Mouse (Mus musculus): Measurements from ENCODE around the gene Mrpl24.
"Not testable (repeated sequence)": the region's sequence is repeated elsewhere in the genome, so short reads cannot be mapped to it uniquely, and the experiment has no call there.

The Mrpl24 gene

DNA sequence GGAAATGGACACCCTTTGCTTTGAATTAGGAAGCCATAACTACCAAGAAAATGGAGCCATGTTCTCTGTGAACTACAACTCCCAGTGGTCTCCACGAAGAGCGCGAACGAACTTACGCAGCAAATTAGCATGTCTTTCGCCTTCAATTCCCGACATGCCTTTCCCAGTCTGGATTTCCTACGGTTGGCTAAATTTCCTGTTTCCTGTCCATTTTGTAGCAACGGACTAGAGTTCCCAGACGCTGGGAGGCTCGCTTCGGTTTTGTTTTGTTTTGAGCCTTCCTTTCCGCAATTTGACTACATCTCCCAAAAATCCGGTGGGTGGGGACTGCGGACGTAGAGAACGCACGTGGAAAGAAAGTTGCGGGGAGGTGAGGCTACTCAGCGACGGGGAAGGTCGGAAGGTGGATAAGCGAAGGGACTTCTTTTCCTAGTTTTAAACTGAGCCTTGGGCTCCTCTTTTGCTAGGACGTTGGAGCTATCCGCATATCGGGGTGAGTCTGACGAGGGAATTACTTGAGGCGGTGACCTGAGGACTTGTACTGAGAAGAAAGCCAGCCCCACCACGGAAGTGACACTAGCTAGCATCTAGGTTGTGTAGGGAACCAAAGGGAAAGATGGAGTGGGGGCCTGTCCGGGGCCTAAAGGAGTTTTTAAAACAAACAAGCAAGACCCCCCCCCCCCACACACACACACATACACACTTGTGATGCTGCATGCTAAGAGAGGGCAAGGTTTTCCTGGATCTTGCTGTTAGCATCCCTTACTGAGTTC, at the start of gene Mrpl24:
Gene Mrpl24 (plus strand): TSS at position 171 of the 773 bp plus-strand sequence.
- DNase-seq (ENCODE audit: low spot score), result peak; percentile 76

- DNase-seq (ENCODE audit: low spot score), result no peak
Observed at GRCm38 (mm10) chr3:87877730-87878129, 41.6 kb upstream of the Mrpl24 start.

- DNase-seq (ENCODE audit: low spot score), result no peak
Observed at GRCm38 (mm10) chr3:87884291-87884690, 35.0 kb upstream of the Mrpl24 start.

DNA sequence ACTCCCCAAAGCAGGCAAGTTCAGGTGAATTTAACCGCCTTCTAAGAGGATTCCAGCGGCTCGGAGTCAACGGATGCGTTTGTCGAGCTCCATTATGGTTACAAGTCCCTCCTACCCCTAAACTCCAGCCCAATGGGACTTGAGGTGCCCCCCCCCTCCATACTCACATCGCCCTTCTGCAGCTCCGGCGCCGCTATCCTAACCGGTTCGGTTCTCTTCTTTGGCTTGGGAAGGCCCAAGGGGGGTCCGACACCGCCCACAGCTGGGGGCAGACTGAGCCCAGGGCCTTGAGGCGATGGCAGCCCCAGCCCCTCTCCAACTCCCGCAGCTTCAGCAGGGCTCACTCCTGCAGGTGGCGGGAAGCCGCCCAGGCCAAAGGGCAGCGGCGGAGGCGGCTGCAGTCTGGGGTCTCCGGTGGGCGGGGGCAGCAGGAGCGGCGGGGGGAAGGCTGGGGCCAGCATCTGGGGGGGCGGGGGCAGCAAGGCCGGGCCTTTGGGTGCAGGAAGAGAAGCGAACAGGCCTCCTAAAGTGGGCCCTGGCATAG, 34.5 kb upstream of the Mrpl24 start:
- peak; percentile 20 for DNase-seq (ENCODE audit: low spot score)

- peak; percentile 97 for DNase-seq (ENCODE audit: low spot score)
Observed at GRCm38 (mm10) chr3:87885281-87886003, 33.9 kb upstream of the Mrpl24 start, which contains the start of gene Prcc. Gene Prcc, minus strand, starts transcription at chr3:87885608.

- DNase-seq (ENCODE audit: low spot score), result no peak
Observed at GRCm38 (mm10) chr3:87886004-87886365, 33.3 kb upstream of the Mrpl24 start.

DNA sequence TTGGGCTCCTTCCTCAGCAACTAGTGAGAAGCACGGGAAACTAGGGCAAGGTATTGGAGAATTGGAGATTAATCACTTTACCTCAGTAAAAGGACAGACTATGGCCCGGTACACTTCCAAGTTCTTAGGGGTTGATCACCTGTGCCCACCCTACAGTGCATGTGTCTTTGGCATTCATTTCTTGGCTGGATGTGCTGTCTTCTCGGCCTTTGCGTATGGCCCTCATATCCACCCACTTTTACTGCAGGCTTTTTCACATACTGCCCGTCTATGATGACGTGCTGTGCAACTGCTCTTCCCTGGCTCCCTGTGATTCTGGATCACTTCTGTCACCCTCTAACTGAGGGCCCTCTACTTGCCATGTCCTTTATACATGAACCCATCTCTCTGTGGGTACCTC, 32.9 kb upstream of the Mrpl24 start:
- DNase-seq (ENCODE audit: low spot score), result no peak

- not testable (repeated sequence) for DNase-seq (ENCODE audit: low spot score)
Observed at GRCm38 (mm10) chr3:87887400-87887799, 31.9 kb upstream of the Mrpl24 start.

GRCm38 (mm10) chr3:87891481-87891880, 27.8 kb upstream of the Mrpl24 start:
- DNase-seq (ENCODE audit: low spot score), result no peak

DNA sequence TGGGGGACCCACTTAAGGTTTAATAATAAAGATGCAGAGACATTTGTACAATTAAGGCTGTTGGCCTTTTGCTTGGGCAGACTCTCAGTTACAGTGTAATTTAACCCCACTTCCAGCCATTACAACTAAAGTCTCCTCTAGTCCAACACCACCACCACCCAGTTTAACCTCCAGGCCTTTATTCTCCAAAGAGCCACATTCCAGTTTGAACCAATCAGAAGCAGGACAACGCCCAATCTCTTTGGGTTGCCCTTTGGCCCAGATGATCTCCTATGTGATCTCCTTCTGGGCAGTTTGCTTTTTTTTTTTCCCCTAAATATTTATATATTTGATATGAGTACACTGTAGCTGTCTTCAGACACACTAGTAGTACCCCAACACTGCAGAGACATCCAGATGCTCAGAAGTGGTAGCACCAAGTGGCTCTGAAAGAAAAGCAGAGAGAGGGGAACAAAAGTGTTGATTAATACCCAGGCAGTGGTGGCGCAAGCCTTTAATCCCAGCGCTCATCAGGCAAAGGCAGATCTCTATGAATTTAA, 25.9 kb upstream of the Mrpl24 start:
- no peak for DNase-seq (ENCODE audit: low spot score)

DNA sequence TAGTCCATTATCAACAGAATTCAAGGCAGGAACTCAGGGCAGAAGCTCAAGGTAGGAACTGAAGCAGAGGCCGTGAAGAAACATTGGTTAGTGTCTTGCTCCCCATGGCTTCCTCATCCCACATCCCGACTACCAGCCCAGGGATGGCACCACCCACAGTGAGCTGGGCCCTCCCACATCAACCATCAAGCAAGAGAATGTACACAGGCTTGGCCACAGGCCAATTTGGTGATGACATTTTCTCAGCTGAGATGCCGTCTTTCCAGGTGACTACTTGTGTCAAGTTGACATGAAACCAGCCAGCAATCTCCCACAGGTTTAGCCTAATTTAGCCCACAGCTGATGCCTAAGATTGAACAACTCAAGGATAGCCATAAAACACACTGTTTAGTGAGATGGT, 20.0 kb upstream of the Mrpl24 start:
- no peak for DNase-seq (ENCODE audit: low spot score)

- no peak for DNase-seq (ENCODE audit: low spot score)
Observed at GRCm38 (mm10) chr3:87899776-87900175, 19.5 kb upstream of the Mrpl24 start.

- no peak for DNase-seq (ENCODE audit: low spot score)
Observed at GRCm38 (mm10) chr3:87901036-87901624, 18.2 kb upstream of the Mrpl24 start.

DNA sequence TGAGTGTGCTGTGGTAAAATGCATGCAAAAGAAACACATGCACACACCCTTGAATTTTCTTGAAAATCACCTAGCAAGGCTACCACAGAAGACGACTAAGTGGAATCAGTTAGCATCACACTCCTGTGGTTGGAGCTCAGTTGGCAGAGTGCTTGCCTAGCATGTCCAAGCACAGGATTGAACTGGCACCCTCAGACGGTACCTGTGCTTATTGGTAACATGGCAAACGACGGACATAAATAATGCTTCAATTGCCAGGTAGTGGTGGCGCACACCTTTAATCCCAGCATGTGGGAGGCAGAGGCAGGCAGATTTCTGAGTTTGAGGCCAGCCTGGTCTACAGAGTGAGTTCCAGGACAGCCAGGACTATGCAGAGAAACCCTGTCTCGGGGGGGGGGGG, 17.3 kb upstream of the Mrpl24 start:
- not testable (repeated sequence) for DNase-seq (ENCODE audit: low spot score)

DNA sequence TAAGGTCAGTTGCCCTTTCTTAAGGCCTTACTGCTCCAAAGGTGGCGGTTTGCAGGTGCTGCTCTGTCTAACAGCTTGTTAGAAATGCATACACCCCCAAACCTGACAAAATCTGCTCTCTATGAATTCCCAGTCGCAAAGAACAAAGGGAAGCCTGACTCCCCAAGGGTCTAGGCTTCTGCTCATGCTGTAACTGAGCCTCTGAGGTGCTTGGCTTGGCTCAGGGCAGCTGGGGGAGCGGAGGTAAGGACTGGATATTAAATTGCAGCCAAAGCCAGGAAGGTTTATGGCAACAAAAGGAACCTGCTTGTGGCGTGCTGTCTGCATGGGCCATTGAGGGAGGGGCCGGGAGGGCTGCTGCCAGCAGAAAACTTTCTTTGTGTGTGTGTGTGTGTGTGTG, 15.5 kb upstream of the Mrpl24 start:
- no peak for DNase-seq (ENCODE audit: low spot score)

DNA sequence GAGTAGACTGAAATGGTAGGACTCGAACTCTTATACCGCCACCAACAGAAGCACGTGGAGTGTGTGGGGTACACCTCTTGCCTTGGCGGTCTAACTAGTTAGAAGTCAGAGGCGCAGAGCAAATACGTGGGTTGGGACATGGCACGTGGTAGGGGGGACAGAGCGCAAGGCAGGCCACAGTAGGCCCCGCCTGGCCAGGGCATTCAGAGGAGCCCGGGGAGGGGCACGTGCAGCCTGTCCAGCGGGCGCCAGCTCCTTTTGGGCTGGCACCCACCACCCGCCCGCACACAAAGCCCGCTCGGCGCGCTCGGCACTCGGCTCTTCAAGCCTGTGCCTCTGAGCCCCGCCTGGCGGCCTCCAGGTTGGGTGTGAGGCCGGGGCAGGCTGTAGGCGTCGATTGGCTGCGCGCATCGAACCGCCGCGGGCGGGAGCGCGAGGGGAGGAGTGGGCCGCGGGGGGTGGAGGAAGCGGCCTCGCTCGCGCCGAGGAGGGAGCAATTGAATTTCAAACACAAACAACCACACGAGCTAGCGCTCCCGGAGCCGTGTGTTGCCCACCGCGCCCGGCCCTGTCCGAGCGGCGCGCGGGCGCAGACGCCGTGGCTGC, 13.3 kb upstream of the Mrpl24 start, which contains the start of gene Hdgf:
Gene Hdgf (plus strand): TSS at position 442 of the 606 bp plus-strand sequence.
- DNase-seq (ENCODE audit: low spot score), result peak; percentile 97

DNA sequence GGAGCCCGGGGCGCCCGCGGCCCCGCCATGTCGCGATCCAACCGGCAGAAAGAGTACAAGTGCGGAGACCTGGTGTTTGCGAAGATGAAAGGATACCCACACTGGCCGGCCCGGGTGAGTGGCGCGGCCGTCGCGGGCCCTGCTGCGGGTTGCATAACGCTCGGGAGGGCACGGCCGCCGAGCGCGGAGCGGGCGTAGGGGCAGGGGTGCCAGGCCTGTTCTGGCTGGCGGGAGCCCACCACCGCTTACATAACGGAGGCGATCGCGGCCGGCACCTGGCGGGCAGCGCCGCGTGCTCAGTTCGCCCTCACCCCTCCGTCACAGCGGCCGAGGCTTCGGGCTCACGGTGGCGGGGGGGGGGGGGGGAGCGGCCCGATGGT, 12.7 kb upstream of the Mrpl24 start:
- DNase-seq (ENCODE audit: low spot score), result no peak

DNA sequence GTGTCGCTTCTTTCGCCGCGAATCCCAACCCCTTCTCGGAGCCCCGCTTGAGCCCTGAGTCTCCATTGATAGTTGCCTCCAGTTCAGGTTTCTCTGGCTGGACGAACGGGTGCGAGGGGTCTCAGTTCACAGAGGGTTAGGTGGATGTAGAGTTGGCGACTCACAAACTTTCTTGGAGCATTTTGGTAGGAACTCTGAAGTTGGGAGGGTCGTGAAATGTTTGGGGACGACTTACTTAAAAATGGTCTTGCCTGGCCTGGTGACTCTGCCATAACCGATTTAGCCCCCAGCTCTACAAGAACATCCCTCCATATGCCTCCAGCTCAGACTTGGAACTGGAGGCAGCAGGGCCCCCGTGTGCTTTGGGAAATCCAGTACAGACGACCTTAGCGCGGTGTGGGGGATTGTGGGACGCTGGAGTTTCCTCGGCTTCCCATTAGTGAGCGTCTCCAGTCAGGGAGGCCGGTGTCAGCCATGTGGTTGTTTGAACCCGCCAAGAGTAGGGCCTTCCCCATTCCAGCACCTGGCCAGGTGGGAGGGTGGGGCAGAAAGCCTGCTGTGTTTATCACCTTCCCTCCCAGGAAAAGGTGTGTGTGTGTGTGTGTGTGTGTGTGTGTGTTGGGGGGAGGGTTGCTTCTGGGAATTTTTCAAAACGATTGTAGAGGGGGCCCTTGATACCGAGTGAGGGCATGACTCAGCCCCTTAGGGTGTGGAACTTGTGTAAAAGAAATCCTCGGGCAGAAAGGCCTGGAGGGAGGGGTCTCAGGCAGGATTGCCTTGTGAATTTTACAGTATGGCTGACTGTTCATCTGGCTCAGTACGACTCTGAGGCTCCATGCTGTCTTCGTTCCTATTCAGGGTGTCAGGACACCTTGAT, 12.1 kb upstream of the Mrpl24 start:
- no peak for DNase-seq (ENCODE audit: low spot score)

- no peak for DNase-seq (ENCODE audit: low spot score)
Observed at GRCm38 (mm10) chr3:87907906-87908305, 11.4 kb upstream of the Mrpl24 start.

GRCm38 (mm10) chr3:87909381-87909780, 9.9 kb upstream of the Mrpl24 start:
- no peak for DNase-seq (ENCODE audit: low spot score)

GRCm38 (mm10) chr3:87909874-87910273, 9.4 kb upstream of the Mrpl24 start:
- DNase-seq (ENCODE audit: low spot score), result no peak

Data from T-cell, adult 2 months (primary cell).